Mouse (Mus musculus) intestine, postnatal 0 days (tissue): ENCODE measurements around the gene Klhl41. TPM values are rescaled to one million over a fixed set of nuclear protein-coding genes. Genes with fewer than 3 reads are reported as not detected.
A peak's percentile ranks its signal among the peaks of the same experiment; 100 is the strongest.

Experiments used
- ATAC-seq: fragments of 200-750 bp; cut with Nextera tagmentation; 2 replicates; pipeline ENCODE4 v1.8.0; 2017; ENCODE audit warnings: mild to moderate bottlenecking, moderate TSS enrichment, moderate library complexity
- H3K27ac ChIP-seq: fragments of 300-500 bp; sonication (generic); 2 replicates; pipeline ENCODE4 v1.5.1; 2014; ENCODE audit warnings: mild to moderate bottlenecking, low read depth, low read length, moderate library complexity
- H3K27me3 ChIP-seq: fragments of 300-500 bp; sonication (generic); replicated peaks from 2 replicates; pipeline ENCODE4 v1.6.1; 2014; ENCODE audit warnings: low read length, mixed read lengths; ENCODE audit not compliant: control insufficient read depth, insufficient read depth
- H3K36me3 ChIP-seq: fragments of 300-500 bp; sonication (generic); 2 replicates; pipeline ENCODE4 v1.6.1; 2014; ENCODE audit warnings: mild to moderate bottlenecking, moderate library complexity; ENCODE audit not compliant: control insufficient read depth, insufficient read depth
- H3K4me1 ChIP-seq: fragments of 300-500 bp; sonication (generic); replicated peaks from 2 replicates; pipeline ENCODE4 v1.6.1; 2014; ENCODE audit warnings: antibody characterized with exemption, low read length, mixed read lengths; ENCODE audit not compliant: control insufficient read depth, insufficient read depth
- H3K4me2 ChIP-seq: fragments of 300-500 bp; sonication (generic); replicated peaks from 2 replicates; pipeline ENCODE4 v1.6.1; 2014; ENCODE audit warnings: low read depth, mild to moderate bottlenecking, moderate library complexity
- H3K4me3 ChIP-seq: fragments of 300-500 bp; sonication (generic); 2 replicates; pipeline ENCODE4 v1.5.1; 2014; ENCODE audit warnings: low read depth, low read length
- H3K9ac ChIP-seq: fragments of 300-500 bp; sonication (generic); 2 replicates; pipeline ENCODE4 v1.6.1; 2014; ENCODE audit warnings: mild to moderate bottlenecking, low read depth, low read length
- H3K9me3 ChIP-seq: fragments of 300-500 bp; sonication (generic); 2 replicates; pipeline ENCODE4 v1.6.1; 2016; ENCODE audit warnings: mixed run types; ENCODE audit not compliant: control insufficient read depth
- CTCF ChIP-seq: sonication (generic); IDR thresholded peaks from 2 replicates; pipeline ENCODE4 v1.5.1; 2016; ENCODE audit warnings: low read depth, mild to moderate bottlenecking, control low read depth, antibody characterized with exemption, moderate library complexity
- WGBS: fragments of 180-500 bp; shearing (Covaris S2); extraction: QIAGEN DNeasy Blood & Tissue Kit; methylation state at CpG from one replicate; pipeline ENCODE4 v1.1.7; 2014; 5-methylcytosine and 5-hydroxymethylcytosine counted together
- polyA plus RNA-seq: library from polyadenylated mRNA; unstranded; fragments of >200 nt; fragmentation: Nextera tagmentation; extraction: Ambion mirVana; gene quantifications from 2 replicates; pipeline ENCODE4 v1.2.1, GENCODE M21; 2015

Klhl41 gene
- polyA plus RNA-seq: 0.07 TPM in 1 of 2 replicates, not detected in the other

DNA sequence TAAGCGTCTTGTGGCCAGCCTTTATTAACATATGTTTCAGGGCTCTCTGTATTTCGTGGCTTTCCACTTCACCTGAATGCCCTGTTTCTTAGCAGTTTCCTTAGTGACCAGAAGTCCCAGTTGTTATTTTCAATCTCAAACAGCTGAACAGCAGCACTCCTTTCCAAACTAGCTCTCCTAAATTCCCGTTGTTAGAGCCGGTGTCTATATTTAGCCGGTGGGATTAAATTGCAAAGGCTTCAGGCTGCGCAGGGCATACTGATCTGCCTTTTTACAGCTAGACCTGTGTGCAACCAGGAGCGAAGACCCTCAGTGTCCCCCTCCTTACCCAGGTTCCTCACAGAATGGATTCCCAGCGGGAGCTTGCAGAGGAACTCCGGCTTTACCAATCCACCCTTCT is at the start of gene Klhl41:
Klhl41 (plus strand) TSS at position 268 of the 400 bp plus-strand sequence.
- Histone ChIP-seq H3K27me3 (no peaks in the 10 kb centered on the region), H3K9ac (no peak within 1 kb of the TSS), H3K27ac (no peak within 1 kb of the TSS), H3K4me2 (no peak within 1 kb of the TSS), H3K4me1 (no peaks in the 10 kb centered on the region), H3K9me3 (no peaks in the 10 kb centered on the region), H3K36me3 (no peaks in the 10 kb centered on the region), H3K4me3 (no peak within 1 kb of the TSS)
- 85% methylated on average over 9 of the region's 9 CpGs for WGBS
- no peak for TF ChIP-seq CTCF
- no peak for ATAC-seq

DNA sequence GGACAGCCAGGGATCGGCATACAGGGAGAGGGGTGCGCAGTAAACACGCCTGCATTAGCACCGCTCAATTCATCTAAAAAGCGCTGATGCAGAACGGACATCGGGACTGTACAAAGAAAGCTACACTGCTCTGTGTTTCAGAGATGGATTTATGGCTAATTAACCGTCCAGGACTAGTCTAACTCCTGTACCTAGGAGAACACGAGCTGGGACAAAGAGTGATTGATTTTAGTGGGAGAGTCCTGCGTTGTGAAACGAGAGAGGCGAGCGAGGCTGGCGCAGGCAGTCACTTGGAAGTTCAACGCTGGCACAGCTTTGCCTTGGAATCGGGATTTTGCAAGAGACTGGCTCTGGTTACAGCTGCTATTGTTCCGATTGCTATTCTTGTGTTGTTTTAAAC is 40.7 kb upstream of the Klhl41 start:
- 66% methylated on average over 17 of the region's 17 CpGs for WGBS
- no peak overlapping the region for H3K4me3 ChIP-seq
- ATAC-seq: no peak

DNA sequence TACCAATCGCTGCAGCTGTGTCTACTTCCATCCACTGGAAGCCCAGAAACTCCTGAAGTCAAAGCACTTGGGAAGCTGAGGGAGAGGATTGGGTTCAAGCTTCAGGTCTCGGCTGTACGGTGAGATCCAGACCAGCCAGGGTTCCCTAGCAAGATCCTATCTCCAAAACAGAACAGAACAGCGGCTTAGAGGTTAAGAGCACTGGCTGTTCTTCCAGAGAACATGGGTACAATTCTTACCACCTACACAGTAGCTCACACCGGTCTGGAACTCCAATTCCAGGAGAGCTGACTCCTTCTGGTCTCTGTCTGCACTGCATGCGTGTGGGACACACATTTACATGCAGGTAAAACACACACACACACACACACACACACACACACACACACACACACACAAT is 40.0 kb upstream of the Klhl41 start:
- no peak overlapping the region for H3K27ac ChIP-seq
- no peaks in the 10 kb centered on the region for H3K27me3 ChIP-seq
- no peak for ATAC-seq
- 0 out of 2 replicates have a peak overlapping the region, but pooled peaks have one; percentile 13 for H3K4me2 ChIP-seq
- no peak for TF ChIP-seq CTCF
- H3K4me1 ChIP-seq: no peaks in the 10 kb centered on the region
- 87% methylated on average over 6 of the region's 6 CpGs for WGBS
- H3K4me3 ChIP-seq: no peak overlapping the region
- H3K36me3 ChIP-seq: no peaks in the 10 kb centered on the region
- no peak overlapping the region for H3K9ac ChIP-seq
- no peaks in the 10 kb centered on the region for H3K9me3 ChIP-seq

More for the DNA sequence above, 40.7 kb upstream of the Klhl41 start:
- Histone ChIP-seq H3K27me3 (no peaks in the 10 kb centered on the region), H3K9ac (no peak overlapping the region), H3K4me1 (no peaks in the 10 kb centered on the region), H3K27ac (no peak overlapping the region), H3K36me3 (no peaks in the 10 kb centered on the region), H3K4me2 (peak overlapping the region; percentile 13; the same call in 1 of the 2 replicates), H3K9me3 (no peaks in the 10 kb centered on the region)
- TF ChIP-seq CTCF: no peak

GRCm38 (mm10) chr2:69630792-69631191 is 39.1 kb upstream of the Klhl41 start:
- ATAC-seq: no peak
- H3K27ac ChIP-seq: no peak overlapping the region

GRCm38 (mm10) chr2:69631449-69631848 is 38.5 kb upstream of the Klhl41 start:
- no peak overlapping the region for H3K27ac ChIP-seq
- no peak overlapping the region for H3K9ac ChIP-seq
- no peak for ATAC-seq
- no peaks in the 10 kb centered on the region for H3K4me1 ChIP-seq
- H3K4me3 ChIP-seq: no peak overlapping the region
- H3K36me3 ChIP-seq: no peaks in the 10 kb centered on the region
- peak; percentile 49 for TF ChIP-seq CTCF
- H3K4me2 ChIP-seq: no peak overlapping the region
- no peaks in the 10 kb centered on the region for H3K27me3 ChIP-seq
- 87% methylated on average over 2 of the region's 2 CpGs for WGBS
- no peaks in the 10 kb centered on the region for H3K9me3 ChIP-seq

More at GRCm38 (mm10) chr2:69630792-69631191, 39.1 kb upstream of the Klhl41 start:
- 44% methylated on average over 5 of the region's 5 CpGs for WGBS
- Histone ChIP-seq H3K4me1 (no peaks in the 10 kb centered on the region), H3K36me3 (no peaks in the 10 kb centered on the region), H3K9me3 (no peaks in the 10 kb centered on the region), H3K27me3 (no peaks in the 10 kb centered on the region), H3K4me2 (no peak overlapping the region), H3K4me3 (no peak overlapping the region), H3K9ac (no peak overlapping the region)
- TF ChIP-seq CTCF: no peak

GRCm38 (mm10) chr2:69635064-69635701 is 34.7 kb upstream of the Klhl41 start:
- peak; percentile 34; the same call in 1 of the 2 replicates for ATAC-seq
- Histone ChIP-seq H3K36me3 (no peaks in the 10 kb centered on the region), H3K4me2 (peak overlapping the region; percentile 61), H3K9me3 (no peaks in the 10 kb centered on the region), H3K27me3 (no peaks in the 10 kb centered on the region), H3K4me1 (no peaks in the 10 kb centered on the region), H3K9ac (no peak overlapping the region), H3K4me3 (peak overlapping the region; percentile 45), H3K27ac (no peak overlapping the region)
- WGBS: 8% methylated on average over 11 of the region's 11 CpGs
- TF ChIP-seq CTCF: peak; percentile 84
